Mouse (Mus musculus): Measurements from ENCODE around the gene Eya2. TPM values are rescaled to one million over a fixed set of nuclear protein-coding genes. Genes with fewer than 3 reads are reported as not detected.

Gene Eya2
- total and polyA plus RNA-seq, 3 experiments: not detected

GRCm38 (mm10) chr2:165654151-165654550 is 59.3 kb downstream of the Eya2 start:
- Histone ChIP-seq H3K4me1 (ENCODE audit: control insufficient read depth in 1 of 2, insufficient read depth in 2 of 2, low read length in 2 of 2) (no peaks in the 10 kb centered on the region), H3K4me3 (ENCODE audit: control insufficient read depth in 1 of 2, insufficient read depth in 1 of 2, low read depth in 2 of 2, low read length in 2 of 2) (no peak overlapping the region)
- no peak for TF ChIP-seq HCFC1 (IDR thresholded peaks at IDR 0.05; ENCODE audit: low read depth, low read length)
- no peak for TF ChIP-seq GABPA (IDR thresholded peaks at IDR 0.05; ENCODE audit: low read depth, low read length)

GRCm38 (mm10) chr2:165654696-165655491 is 60.1 kb downstream of the Eya2 start:
- DNase-seq (ENCODE audit: low read depth, low spot score): no peak
- Histone ChIP-seq H3K36me3 (ENCODE audit: control insufficient read depth in 1 of 2, insufficient read depth in 2 of 2, low read length in 2 of 2) (no peaks in the 10 kb centered on the region), H3K27ac (ENCODE audit: control insufficient read depth, low read depth, low read length) (no peak overlapping the region), H3K27me3 (ENCODE audit: control insufficient read depth in 1 of 2, insufficient read depth in 2 of 2, low read length in 2 of 2) (no peaks in the 10 kb centered on the region), H3K4me3 (ENCODE audit: control insufficient read depth in 1 of 2, insufficient read depth in 1 of 2, low read depth in 2 of 2, low read length in 2 of 2) (no peak overlapping the region), H3K9ac (ENCODE audit: control insufficient read depth, low read depth, low read length, poor library complexity, severe bottlenecking) (no peak overlapping the region), H3K4me1 (ENCODE audit: control insufficient read depth in 1 of 2, insufficient read depth in 2 of 2, low read length in 2 of 2) (no peaks in the 10 kb centered on the region), H3K79me2 (ENCODE audit: control insufficient read depth, insufficient read depth, low read length, poor library complexity) (no peaks in the 10 kb centered on the region), H3K9me3 (replicated peaks; ENCODE audit: insufficient read depth, low read length) (no peaks in the 10 kb centered on the region)
- TF ChIP-seq ZNF384 (IDR thresholded peaks at IDR 0.05; ENCODE audit: low read depth, low read length) (no peak), SIN3A (IDR thresholded peaks at IDR 0.05; ENCODE audit: low read length) (no peak), E2F4 (IDR thresholded peaks at IDR 0.05; ENCODE audit: borderline replicate concordance, low read depth, low read length) (no peak), MAX (IDR thresholded peaks at IDR 0.05; ENCODE audit: low read length) (no peak), MEF2A (IDR thresholded peaks at IDR 0.05; ENCODE audit: extremely low read depth, insufficient replicate concordance, low read depth, low read length, poor library complexity, severe bottlenecking) (no peak), ELF1 (IDR thresholded peaks at IDR 0.05; ENCODE audit: low read depth, low read length) (no peak), RAD21 (IDR thresholded peaks at IDR 0.05; ENCODE audit: low read depth, low read length) (no peak), ZC3H11A (IDR thresholded peaks at IDR 0.05; ENCODE audit: low read depth, low read length) (no peak), TBP (IDR thresholded peaks at IDR 0.05; ENCODE audit: low read depth, low read length) (no peak), MXI1 (IDR thresholded peaks at IDR 0.05; ENCODE audit: low read depth, low read length) (no peak), CHD2 (IDR thresholded peaks at IDR 0.05; ENCODE audit: low read length) (no peak), POLR2AphosphoS5 (IDR thresholded peaks at IDR 0.05; ENCODE audit: borderline replicate concordance, low read depth, low read length) (no peak), USF2 (IDR thresholded peaks at IDR 0.05; ENCODE audit: borderline replicate concordance in 1 of 2, insufficient read depth in 1 of 2, low read depth in 1 of 2, low read length in 2 of 2) (no peak), CTCF (IDR thresholded peaks at IDR 0.05 in 2 of 3, conservative IDR thresholded peaks at IDR 0.05 in 1 of 3; ENCODE audit: control insufficient read depth in 1 of 3, insufficient read depth in 1 of 3, low read depth in 2 of 3, low read length in 3 of 3, poor library complexity in 1 of 3, severe bottlenecking in 1 of 3) (no peak), SMC3 (IDR thresholded peaks at IDR 0.05; ENCODE audit: low read depth, low read length) (no peak), JUND (IDR thresholded peaks at IDR 0.05; ENCODE audit: low read depth, low read length) (no peak), GATA1 (IDR thresholded peaks at IDR 0.05; ENCODE audit: low read depth, low read length) (no peak)

More at GRCm38 (mm10) chr2:165654151-165654550, 59.3 kb downstream of the Eya2 start:
- Histone ChIP-seq H3K27ac (ENCODE audit: control insufficient read depth, low read depth, low read length) (no peak overlapping the region), H3K9ac (ENCODE audit: control insufficient read depth, low read depth, low read length, poor library complexity, severe bottlenecking) (no peak overlapping the region), H3K36me3 (ENCODE audit: control insufficient read depth in 1 of 2, insufficient read depth in 2 of 2, low read length in 2 of 2) (no peaks in the 10 kb centered on the region), H3K79me2 (ENCODE audit: control insufficient read depth, insufficient read depth, low read length, poor library complexity) (no peaks in the 10 kb centered on the region), H3K9me3 (replicated peaks; ENCODE audit: insufficient read depth, low read length) (no peaks in the 10 kb centered on the region), H3K27me3 (ENCODE audit: control insufficient read depth in 1 of 2, insufficient read depth in 2 of 2, low read length in 2 of 2) (no peaks in the 10 kb centered on the region)
- DNase-seq (ENCODE audit: low read depth, low spot score): no peak
